Mouse (Mus musculus): ENCODE results near the gene Mup15.
"Not testable (repeated sequence)": the region's sequence is repeated elsewhere in the genome, so short reads cannot be mapped to it uniquely, and the experiment has no call there.

Gene Mup15

GRCm38 (mm10) chr4:61439643-61440042 is at the start of gene Mup15:
Mup15 (minus strand) TSS chr4:61439743.
- DNase-seq, result not testable (repeated sequence)
